Mouse (Mus musculus) mature B cell (primary cell): Measurements from ENCODE around the gene Fam229b.

Experiments
- in situ Hi-C: fragments of 300-500 bp; cut with MboI; formaldehyde crosslinking; loops from 2 replicates; pipeline ENCODE4 v1.14.3; 2019

The Fam229b gene

GRCm38 (mm10) chr10:39137766-39138165, 4.1 kb upstream of the Fam229b start:
- in situ Hi-C loops, result no loop called here

GRCm38 (mm10) chr10:39121412-39121811, 12.3 kb downstream of the Fam229b start:
- in situ Hi-C loops, result no loop called here

GRCm38 (mm10) chr10:39109489-39109874, 24.2 kb downstream of the Fam229b start:
- in situ Hi-C loops, result no loop called here

GRCm38 (mm10) chr10:39108837-39109488, 24.8 kb downstream of the Fam229b start:
- in situ Hi-C loops, result no loop called here

GRCm38 (mm10) chr10:39106935-39107334, 26.8 kb downstream of the Fam229b start:
- in situ Hi-C loops, result no loop called here

- in situ Hi-C loops, result no loop called here
Observed at GRCm38 (mm10) chr10:39106413-39106812, 27.3 kb downstream of the Fam229b start.

GRCm38 (mm10) chr10:39104803-39105449, 28.8 kb downstream of the Fam229b start:
- in situ Hi-C loops, result no loop called here

- in situ Hi-C loops, result no loop called here
Observed at GRCm38 (mm10) chr10:39098746-39099145, 35.0 kb downstream of the Fam229b start.

- in situ Hi-C loops, result no loop called here
Observed at GRCm38 (mm10) chr10:39096981-39097380, 36.7 kb downstream of the Fam229b start.

- in situ Hi-C loops, result no loop called here
Observed at GRCm38 (mm10) chr10:39072048-39072447, 61.7 kb downstream of the Fam229b start.
